Mouse (Mus musculus) adipocyte (in vitro differentiated cells): ENCODE results near the gene Alcam.

ENCODE experiments used
- DNase-seq: peaks from one replicate; pipeline ENCODE4 v3.0.0-alpha.2; 2016; ENCODE audit warnings: low spot score

Gene Alcam

GRCm38 (mm10) chr16:52243421-52243973 lies 210.4 kb downstream of the Alcam start:
- DNase-seq, result no peak

DNA sequence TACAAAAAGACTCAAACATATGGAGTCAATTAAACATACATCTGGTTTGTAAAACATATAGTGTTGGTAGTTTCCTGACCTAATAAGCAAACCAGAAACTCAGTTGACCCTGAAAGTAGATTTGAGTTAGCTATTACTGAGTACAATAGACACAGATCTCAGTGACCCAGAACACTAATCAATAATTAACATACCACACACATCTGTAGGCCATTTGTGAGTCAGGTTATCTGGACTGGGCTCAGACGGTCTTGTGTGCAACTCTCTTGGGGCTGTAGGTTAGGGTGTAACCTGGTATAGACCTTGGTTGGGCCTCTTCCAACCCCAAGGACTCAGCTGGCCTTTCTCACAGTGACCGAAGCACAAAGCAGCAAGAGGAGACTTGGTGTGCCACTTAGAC lies 211.7 kb downstream of the Alcam start:
- no peak for DNase-seq

DNA sequence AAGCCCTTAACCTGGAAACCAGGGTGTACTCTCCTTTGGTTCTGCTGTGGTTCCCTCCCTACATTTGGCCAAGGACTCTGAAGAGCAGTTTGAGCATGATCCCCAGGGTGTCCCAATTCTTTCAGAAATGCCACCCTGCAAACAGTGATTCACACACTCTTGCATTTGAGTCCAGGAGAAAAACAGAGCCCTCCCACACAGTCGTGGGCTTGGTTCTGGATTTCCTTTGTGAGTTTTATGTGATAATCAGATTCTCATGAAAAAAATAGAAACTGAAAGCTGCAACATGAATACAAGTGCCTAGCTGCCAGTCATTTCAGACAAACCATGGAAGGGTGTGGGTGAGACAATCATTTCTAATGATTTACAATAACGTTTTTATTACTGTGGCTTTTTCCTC lies 223.9 kb downstream of the Alcam start:
- DNase-seq, result no peak

GRCm38 (mm10) chr16:52229446-52229845 lies 224.4 kb downstream of the Alcam start:
- DNase-seq, result no peak

DNA sequence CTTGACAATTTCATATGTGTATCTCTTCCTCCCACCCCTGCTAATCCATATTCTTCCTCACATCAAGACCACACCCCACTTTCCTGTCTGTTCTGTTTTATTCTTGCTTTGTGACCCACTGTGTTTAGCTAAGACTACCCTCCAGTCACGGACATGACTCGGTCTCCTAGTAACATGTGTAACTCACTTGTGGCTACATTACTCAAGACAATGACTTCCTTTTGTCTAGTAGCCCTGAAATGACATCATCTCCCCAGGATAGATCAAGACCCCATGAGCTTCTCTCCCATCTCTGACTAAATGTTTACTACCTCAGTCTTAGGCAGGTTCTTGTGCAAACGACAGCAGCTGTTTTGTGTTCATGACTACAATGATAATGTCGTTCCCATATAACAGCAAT lies 231.0 kb downstream of the Alcam start:
- no peak for DNase-seq

DNA sequence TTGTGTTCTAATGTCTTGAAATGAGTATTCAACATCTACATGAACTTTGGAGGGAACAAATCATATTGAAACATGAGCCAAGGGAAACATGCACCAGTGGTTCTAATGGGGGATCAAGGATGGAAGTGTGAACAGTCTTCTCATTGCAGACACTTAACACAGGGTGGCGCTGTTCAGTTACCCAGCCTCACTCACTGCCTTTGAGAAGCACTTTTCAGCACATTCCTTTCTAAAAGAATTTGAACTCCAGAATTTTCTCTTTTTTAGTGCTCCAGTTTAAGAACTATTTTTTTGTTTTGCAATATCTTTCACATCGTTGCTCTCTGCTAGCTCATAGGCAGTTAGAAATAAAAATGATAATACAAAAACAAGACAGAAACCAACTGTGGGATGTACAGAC lies 234.8 kb downstream of the Alcam start:
- peak; percentile 56 for DNase-seq

- DNase-seq, result no peak
Measured at GRCm38 (mm10) chr16:52210844-52211606, 242.8 kb downstream of the Alcam start.

GRCm38 (mm10) chr16:52200107-52200506 lies 253.8 kb downstream of the Alcam start:
- no peak for DNase-seq
